Mouse (Mus musculus) heart, postnatal 10 days (tissue): ENCODE data around the gene Stx8. TPM values are rescaled to one million over a fixed set of nuclear protein-coding genes. Genes with fewer than 3 reads are reported as not detected.

ENCODE experiments used
- microRNA-seq, 2 experiments: library from miRNA; unstranded; fragments of <30 nt; microRNA quantifications; one replicate each; pipeline ENCODE4 v1.2.0; 2022
- total RNA-seq, 2 experiments: library from RNA; stranded (reverse); gene quantifications; 2 replicates each; pipeline ENCODE4 v1.2.3; 2021

Stx8 gene
- total RNA-seq, 2 experiments from 2014 or later = 30.1 to 31.8 TPM

Small RNA genes within 50 kb of the gene (microRNA-seq; reads per million reads assigned to microRNA genes)
- gene Mir6406 = 0 reads per million in 2 experiments

Other genes with a start within 250 kb of the Stx8 start
- gene Glp2r, start 195.0 kb upstream of the Stx8 start, total RNA-seq = not detected
- not detected for gene Gsg1l2, start 191.6 kb upstream of the Stx8 start, total RNA-seq
- gene Dhrs7c, start 168.0 kb upstream of the Stx8 start, total RNA-seq = 100 to 1,000 TPM; 216 to 229 TPM
- gene Usp43, start 44.0 kb upstream of the Stx8 start, total RNA-seq = 1 to 10 TPM; 6.4 to 8.1 TPM
- not detected for gene Cfap52, start 542 bp upstream of the Stx8 start, total RNA-seq